Mouse (Mus musculus): Measurements from ENCODE around the gene Acot3. TPM values are rescaled to one million over a fixed set of nuclear protein-coding genes. Genes with fewer than 3 reads are reported as not detected.
"Not testable (repeated sequence)": the region's sequence is repeated elsewhere in the genome, so short reads cannot be mapped to it uniquely, and the experiment has no call there.

Gene Acot3
- not detected in 2 replicates for polyA plus RNA-seq (2015; fragmentation: Nextera tagmentation; extraction: Ambion mirVana)

GRCm38 (mm10) chr12:84051937-84052474, at the start of gene Acot3:
Acot3 (plus strand) TSS chr12:84052144.
- peaks cover 16% of the 10 kb centered on the region for H3K27me3 ChIP-seq
- whole genome bisulfite sequencing = 77% methylated on average over 5 of the region's 5 CpGs
- H3K27ac ChIP-seq = no peak within 1 kb of the TSS
- no peaks in the 10 kb centered on the region for H3K36me3 ChIP-seq
- peak within 1 kb of the TSS; percentile 43; the same call in 1 of the 2 replicates for H3K4me3 ChIP-seq
- H3K9ac ChIP-seq = no peak within 1 kb of the TSS
- H3K9me3 ChIP-seq = no peaks in the 10 kb centered on the region; the same call in 1 of the 2 replicates
- ATAC-seq (ENCODE audit: insufficient number of reproducible peaks, low FRiP score, low TSS enrichment, low read depth) = no peak
- H3K4me1 ChIP-seq = peaks cover 6% of the 10 kb centered on the region
- H3K4me2 ChIP-seq = no peak within 1 kb of the TSS

GRCm38 (mm10) chr12:84003866-84004265, 48.1 kb upstream of the Acot3 start:
- H3K27ac ChIP-seq = no peak overlapping the region
- WGBS = 70% methylated on average over 1 of the region's 1 CpGs
- H3K9me3 ChIP-seq = no peaks in the 10 kb centered on the region
- no peak overlapping the region for H3K4me3 ChIP-seq
- H3K36me3 ChIP-seq = no peaks in the 10 kb centered on the region
- H3K9ac ChIP-seq = no peak overlapping the region
- peaks cover 9% of the 10 kb centered on the region; the same call in 1 of the 2 replicates for H3K4me1 ChIP-seq
- ATAC-seq (ENCODE audit: insufficient number of reproducible peaks, low FRiP score, low TSS enrichment, low read depth) = no peak
- no peak overlapping the region for H3K4me2 ChIP-seq
- H3K27me3 ChIP-seq = no peaks in the 10 kb centered on the region

DNA sequence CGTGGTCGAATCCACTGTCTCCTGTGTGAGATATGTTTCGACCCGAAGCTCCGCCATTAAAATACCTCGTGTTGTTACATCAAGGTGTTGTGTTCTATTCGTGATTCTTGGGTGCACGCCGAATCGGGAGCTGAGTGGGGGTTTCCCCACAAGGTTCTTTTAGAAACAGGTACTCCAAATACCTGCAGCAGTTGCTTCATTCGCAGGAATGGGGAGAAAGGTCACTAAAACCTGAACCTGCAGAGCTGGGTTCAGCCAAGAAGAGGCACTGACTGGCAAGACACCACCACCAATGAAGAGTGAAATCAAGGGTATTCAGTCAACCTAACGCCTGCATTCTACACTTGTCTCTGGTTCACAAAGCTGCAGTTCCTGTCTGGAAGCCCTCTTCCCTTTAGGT, 43.7 kb upstream of the Acot3 start:
- no peak for ATAC-seq (ENCODE audit: insufficient number of reproducible peaks, low FRiP score, low TSS enrichment, low read depth)
- Histone ChIP-seq H3K4me3 (no peak overlapping the region), H3K36me3 (no peaks in the 10 kb centered on the region), H3K4me2 (no peak overlapping the region), H3K9ac (no peak overlapping the region), H3K9me3 (no peaks in the 10 kb centered on the region), H3K27me3 (no peaks in the 10 kb centered on the region), H3K4me1 (peaks cover 16% of the 10 kb centered on the region), H3K27ac (no peak overlapping the region; the same call in 1 of the 2 replicates)
- 86% methylated on average over 12 of the region's 12 CpGs for WGBS

GRCm38 (mm10) chr12:84008729-84009128, 43.2 kb upstream of the Acot3 start:
- ATAC-seq (ENCODE audit: insufficient number of reproducible peaks, low FRiP score, low TSS enrichment, low read depth) = no peak
- Histone ChIP-seq H3K4me1 (peaks cover 16% of the 10 kb centered on the region), H3K36me3 (0 out of 2 replicates have a peak, but pooled peaks cover 2% of the 10 kb centered on the region), H3K4me3 (peak overlapping the region; percentile 52), H3K27me3 (no peaks in the 10 kb centered on the region), H3K9me3 (no peaks in the 10 kb centered on the region), H3K27ac (peak overlapping the region; percentile 75), H3K9ac (no peak overlapping the region), H3K4me2 (peak overlapping the region; percentile 52)
- WGBS = 62% methylated on average over 8 of the region's 8 CpGs

GRCm38 (mm10) chr12:84009171-84009965, 42.6 kb upstream of the Acot3 start, which contains the start of gene Acot1:
Acot1 (plus strand) TSS chr12:84009490.
- Histone ChIP-seq H3K27ac (peak within 1 kb of the TSS; percentile 75), H3K4me2 (peak within 1 kb of the TSS; percentile 52), H3K4me1 (peaks cover 16% of the 10 kb centered on the region), H3K9ac (peak within 1 kb of the TSS; percentile 40), H3K4me3 (peak within 1 kb of the TSS; percentile 52)
- WGBS = 1% methylated on average over 63 of the region's 70 CpGs
- H3K27me3 ChIP-seq, H3K9me3 ChIP-seq, H3K36me3 ChIP-seq: not testable (repeated sequence)
- ATAC-seq (ENCODE audit: insufficient number of reproducible peaks, low FRiP score, low TSS enrichment, low read depth) = peak; percentile 89

DNA sequence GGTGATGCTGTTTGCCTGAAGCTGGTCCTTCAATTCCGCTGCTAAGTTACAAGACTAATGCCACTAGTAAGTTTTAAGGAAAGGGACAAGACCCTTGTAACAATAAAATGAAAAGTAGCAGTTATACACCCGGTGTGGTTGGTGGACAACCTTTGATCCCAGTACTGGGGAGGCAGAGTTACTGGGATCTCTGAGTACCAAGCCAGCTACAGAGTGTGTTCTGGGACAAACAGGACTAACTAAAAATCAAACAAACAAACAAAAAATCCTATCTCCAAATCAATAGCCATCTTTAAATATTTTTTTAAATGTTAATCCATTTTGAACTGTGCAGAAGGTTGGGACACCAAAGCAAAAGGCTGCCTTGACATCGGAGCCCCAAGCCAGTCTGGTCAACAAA, 41.7 kb upstream of the Acot3 start:
- H3K9ac ChIP-seq = no peak overlapping the region
- H3K36me3 ChIP-seq = peaks cover 3% of the 10 kb centered on the region; the same call in 1 of the 2 replicates
- H3K4me3 ChIP-seq = peak overlapping the region; percentile 52
- ATAC-seq (ENCODE audit: insufficient number of reproducible peaks, low FRiP score, low TSS enrichment, low read depth) = no peak
- H3K4me2 ChIP-seq = peak overlapping the region; percentile 52
- no peak overlapping the region for H3K27ac ChIP-seq
- H3K4me1 ChIP-seq = peaks cover 16% of the 10 kb centered on the region
- no peaks in the 10 kb centered on the region for H3K9me3 ChIP-seq
- 71% methylated on average over 3 of the region's 3 CpGs for WGBS
- H3K27me3 ChIP-seq = no peaks in the 10 kb centered on the region

DNA sequence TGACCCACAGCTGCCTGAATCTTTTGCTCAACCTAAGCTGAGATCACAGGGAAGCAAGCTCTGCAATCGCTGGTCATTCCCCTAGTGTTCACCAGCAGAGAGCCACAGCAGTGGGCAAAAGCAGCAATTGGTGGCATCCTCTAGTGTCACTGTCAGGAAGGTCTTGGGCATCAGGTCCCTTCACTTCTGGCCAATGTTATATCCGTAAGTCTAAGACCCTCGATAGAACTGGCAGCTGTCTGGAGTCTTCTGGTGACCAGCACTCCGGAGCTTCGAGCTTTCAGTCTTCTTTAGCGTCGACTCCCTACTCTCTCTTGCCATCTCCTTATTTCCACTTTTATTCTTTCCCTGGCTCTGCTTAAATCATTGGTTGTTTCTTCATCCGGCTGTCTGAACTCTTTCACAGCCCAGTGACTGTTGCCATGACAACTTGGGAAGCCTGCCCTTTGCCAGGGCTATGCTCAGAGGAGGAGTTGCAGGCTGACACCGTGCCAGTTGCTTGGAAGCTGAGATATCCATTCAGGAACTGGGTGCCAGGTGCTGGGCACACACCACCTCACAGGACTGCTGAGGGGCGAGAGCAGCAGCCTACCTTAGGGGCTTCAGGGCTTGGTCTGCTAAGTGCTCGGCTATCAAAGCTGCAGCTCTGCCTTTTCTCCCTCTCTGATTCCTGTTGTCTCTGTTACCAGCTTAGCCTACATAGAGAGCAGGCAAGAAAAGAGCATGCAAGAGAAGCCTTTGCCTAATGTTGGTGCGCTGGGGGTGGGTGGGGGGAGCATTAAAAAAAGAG, 40.5 kb upstream of the Acot3 start:
- no peak overlapping the region for H3K9ac ChIP-seq
- H3K27ac ChIP-seq = no peak overlapping the region
- ATAC-seq (ENCODE audit: insufficient number of reproducible peaks, low FRiP score, low TSS enrichment, low read depth) = no peak
- no peaks in the 10 kb centered on the region for H3K9me3 ChIP-seq
- 0 out of 2 replicates have a peak overlapping the region, but pooled peaks have one; percentile 15 for H3K4me2 ChIP-seq
- peaks cover 16% of the 10 kb centered on the region for H3K4me1 ChIP-seq
- no peak overlapping the region for H3K4me3 ChIP-seq
- WGBS = 54% methylated on average over 12 of the region's 12 CpGs
- no peaks in the 10 kb centered on the region for H3K27me3 ChIP-seq
- H3K36me3 ChIP-seq = peaks cover 7% of the 10 kb centered on the region; the same call in 1 of the 2 replicates

- H3K4me3 ChIP-seq = no peak overlapping the region
- H3K9me3 ChIP-seq = no peaks in the 10 kb centered on the region
- ATAC-seq (ENCODE audit: insufficient number of reproducible peaks, low FRiP score, low TSS enrichment, low read depth) = no peak
- 73% methylated on average over 6 of the region's 6 CpGs for WGBS
- no peak overlapping the region for H3K27ac ChIP-seq
- no peaks in the 10 kb centered on the region for H3K27me3 ChIP-seq
- peaks cover 16% of the 10 kb centered on the region for H3K4me1 ChIP-seq
- no peak overlapping the region for H3K4me2 ChIP-seq
- H3K36me3 ChIP-seq = peaks cover 7% of the 10 kb centered on the region; the same call in 1 of the 2 replicates
- H3K9ac ChIP-seq = no peak overlapping the region
Observed at GRCm38 (mm10) chr12:84013130-84013529, 38.8 kb upstream of the Acot3 start.

DNA sequence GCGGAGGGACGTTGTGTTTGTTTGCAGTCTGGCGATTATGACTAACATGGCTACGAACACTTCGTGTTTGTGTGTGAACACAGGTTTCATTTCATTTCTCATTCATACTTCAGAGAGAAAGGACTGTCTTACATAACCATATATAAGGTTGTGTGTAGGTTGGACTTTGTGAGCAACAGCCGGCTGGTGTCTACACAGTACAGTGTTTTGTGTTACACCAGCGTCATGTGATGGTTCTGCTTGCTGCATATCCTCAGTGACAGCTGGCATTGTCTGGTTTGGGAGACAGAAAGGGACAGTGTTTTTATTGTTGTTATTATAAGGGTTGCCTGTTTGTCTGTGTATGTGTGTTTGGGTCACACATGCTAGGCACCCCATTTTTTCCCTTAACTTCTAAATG, 38.2 kb upstream of the Acot3 start:
- Histone ChIP-seq H3K4me2 (no peak overlapping the region), H3K9me3 (no peaks in the 10 kb centered on the region), H3K36me3 (peaks cover 7% of the 10 kb centered on the region; the same call in 1 of the 2 replicates), H3K9ac (no peak overlapping the region), H3K4me3 (no peak overlapping the region), H3K27ac (no peak overlapping the region), H3K4me1 (peaks cover 12% of the 10 kb centered on the region), H3K27me3 (no peaks in the 10 kb centered on the region)
- ATAC-seq (ENCODE audit: insufficient number of reproducible peaks, low FRiP score, low TSS enrichment, low read depth) = no peak
- 93% methylated on average over 7 of the region's 7 CpGs for WGBS

DNA sequence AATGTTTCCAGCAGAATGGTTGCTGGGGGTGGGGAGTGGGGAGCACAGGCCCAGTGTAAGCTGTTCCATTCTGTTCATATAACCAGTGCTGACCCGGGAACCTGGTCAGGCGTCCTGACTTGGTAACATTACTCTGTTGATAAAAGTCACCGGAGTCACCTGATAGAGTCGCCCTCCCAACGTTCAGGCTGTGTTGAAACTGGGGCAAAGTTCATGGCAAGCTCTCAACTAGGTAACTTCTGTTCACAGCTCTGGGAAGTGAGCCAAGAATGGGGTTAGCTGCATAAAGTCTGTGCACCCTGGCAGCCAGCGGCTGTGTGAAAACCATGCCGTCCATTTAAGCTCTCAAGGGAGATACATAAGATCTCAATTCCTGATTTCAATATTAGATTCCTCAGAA, 31.4 kb upstream of the Acot3 start:
- not testable (repeated sequence) for H3K4me2 ChIP-seq

GRCm38 (mm10) chr12:84022266-84022665, 29.7 kb upstream of the Acot3 start:
- H3K36me3 ChIP-seq; H3K9ac ChIP-seq; H3K4me1 ChIP-seq; H3K4me2 ChIP-seq; ATAC-seq (ENCODE audit: insufficient number of reproducible peaks, low FRiP score, low TSS enrichment, low read depth); H3K27me3 ChIP-seq; H3K9me3 ChIP-seq; H3K4me3 ChIP-seq; H3K27ac ChIP-seq: not testable (repeated sequence)
- WGBS = 96% methylated on average over 4 of the region's 4 CpGs

More for the DNA sequence above, 31.4 kb upstream of the Acot3 start:
- not testable (repeated sequence) for H3K4me1 ChIP-seq; ATAC-seq (ENCODE audit: insufficient number of reproducible peaks, low FRiP score, low TSS enrichment, low read depth); H3K27ac ChIP-seq; H3K36me3 ChIP-seq; H3K9ac ChIP-seq; H3K27me3 ChIP-seq; H3K9me3 ChIP-seq; H3K4me3 ChIP-seq
- 37% methylated on average over 7 of the region's 7 CpGs for WGBS

Data from limb, embryonic 15.5 days (tissue).